11 mouse cellular contexts compared by ENCODE assay signal in genomic region chr2:106796246-106796645, GRCm38 (mm10).
DNase-seq lines count a peak whose midpoint lies in the region.
"Had no signal": no experiment of that assay in that cellular context is flagged by ENCODE, and none has a peak within 500 bp of the region (broad histone marks: within the 10 kb centered on the region; RNA-seq: fewer than 3 reads in every experiment).

No protein-coding gene starts in this region.

- peak; percentile 67 for DNase-seq in embryo, embryonic 10 days (ENCODE audit: low spot score)
- peak; percentile 40 for DNase-seq in embryo, embryonic 11.5 days (ENCODE audit: low read depth, low spot score)
- peak; percentile 92 for DNase-seq in forelimb bud, embryonic 11.5 days (ENCODE audit: low read depth, low spot score)
- peak; percentile 61 for DNase-seq in mesoderm, embryonic 11.5 days (ENCODE audit: low read depth, low spot score)
- no peak for DNase-seq in retina, embryonic 14.5 days (ENCODE audit: low spot score)
- no peak for DNase-seq in adrenal gland, adult (ENCODE audit: inconsistent age in 2 of 2, low spot score in 1 of 2)
- DNase-seq in right cerebral cortex, postnatal 4 days, result no peak
- DNase-seq: adrenal gland, adult 2 months; cerebellum, adult 9-10 months; liver, postnatal 0 days; spleen, adult 18-20 months had no signal

Comparison
In these comparisons a context has a peak if more than half of its experiments do, and no peak if none do; other contexts are left out.
1. DNase-seq: peak in embryo, embryonic 10 days (single experiment), embryo, embryonic 11.5 days (single experiment), forelimb bud, embryonic 11.5 days (single experiment) and mesoderm, embryonic 11.5 days (single experiment); none in retina, embryonic 14.5 days (single experiment), adrenal gland, adult (0 of 2) and right cerebral cortex, postnatal 4 days (single experiment).